Mouse (Mus musculus): ENCODE results near the gene Ccdc6.

DNA sequence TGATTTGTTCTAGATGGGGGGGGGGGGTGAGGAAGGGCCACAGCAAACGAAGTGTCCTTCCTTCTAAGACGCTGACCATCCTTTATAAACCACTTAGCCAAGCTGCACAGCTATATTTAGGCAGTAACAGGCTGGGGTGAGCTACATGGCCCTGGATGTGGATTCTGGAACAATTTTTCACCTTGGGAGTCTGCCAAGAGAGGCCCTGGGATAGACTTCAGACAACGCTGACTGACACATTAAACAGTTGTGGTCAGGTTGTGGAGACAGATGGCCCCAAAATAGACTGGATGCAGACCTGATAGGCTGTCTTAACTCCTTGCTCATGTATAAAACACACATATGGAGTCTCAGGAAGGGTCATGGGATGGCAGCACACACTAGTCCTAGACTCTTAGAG, 39.9 kb upstream of the Ccdc6 start:
- TF ChIP-seq CTCF (IDR thresholded peaks at IDR 0.05; ENCODE audit: low read depth, low read length) (no peak), POLR2A (IDR thresholded peaks at IDR 0.05; ENCODE audit: extremely low read depth, insufficient read depth, low read length) (no peak)
